Mouse (Mus musculus) ES-Bruce4 (cell line): Measurements from ENCODE around the gene Prkn. TPM values are rescaled to one million over a fixed set of nuclear protein-coding genes. Genes with fewer than 3 reads are reported as not detected.

Experiments used
- H3K27ac ChIP-seq: 2 replicates; pipeline ENCODE4 v1.5.1; 2012; ENCODE audit warnings: low read length, inconsistent platforms; ENCODE audit not compliant: insufficient read depth
- H3K27me3 ChIP-seq: 2 replicates; pipeline ENCODE4 v1.6.1; 2012; ENCODE audit warnings: mild to moderate bottlenecking, low read length, inconsistent platforms; ENCODE audit not compliant: control insufficient read depth, poor library complexity, insufficient read depth, severe bottlenecking
- H3K36me3 ChIP-seq: 2 replicates; pipeline ENCODE4 v1.6.1; 2012; ENCODE audit warnings: inconsistent platforms, mild to moderate bottlenecking, low read length, moderate library complexity; ENCODE audit not compliant: control insufficient read depth, poor library complexity, insufficient read depth, severe bottlenecking
- H3K4me1 ChIP-seq: one replicate; pipeline ENCODE4 v1.8.1; 2011; ENCODE audit warnings: low read length; ENCODE audit not compliant: control insufficient read depth, insufficient read depth
- H3K4me3 ChIP-seq: 2 replicates; pipeline ENCODE4 v1.5.1; 2011; ENCODE audit warnings: low read depth, mild to moderate bottlenecking, low read length
- H3K9ac ChIP-seq: 2 replicates; pipeline ENCODE4 v1.6.1; 2012; ENCODE audit warnings: low read depth, mild to moderate bottlenecking, inconsistent platforms; ENCODE audit not compliant: poor library complexity, severe bottlenecking
- H3K9me3 ChIP-seq: replicated peaks from 2 replicates; pipeline ENCODE4 v1.6.1; 2012; ENCODE audit warnings: mild to moderate bottlenecking, low read length, inconsistent platforms; ENCODE audit not compliant: control insufficient read depth, poor library complexity, insufficient read depth, severe bottlenecking
- CTCF ChIP-seq: IDR thresholded peaks from one replicate; pipeline ENCODE4 v1.8.1; 2011; ENCODE audit warnings: low read depth, low read length
- EP300 ChIP-seq: IDR thresholded peaks from 2 replicates; pipeline ENCODE4 v1.6.1; 2011; ENCODE audit warnings: low read depth, low read length; ENCODE audit not compliant: insufficient read depth
- POLR2A ChIP-seq: IDR thresholded peaks from one replicate; pipeline ENCODE4 v1.8.1; 2011; ENCODE audit warnings: low read length; ENCODE audit not compliant: insufficient read depth
- polyA plus RNA-seq: library from polyadenylated mRNA; stranded (reverse); fragments of >200 nt; gene quantifications from 2 replicates; pipeline ENCODE4 v1.2.4, GENCODE M21; 2011; ENCODE audit warnings: low read depth; ENCODE audit not compliant: missing spikeins, insufficient read depth, insufficient read length

Prkn gene
- polyA plus RNA-seq, 1 experiment, result 1.5 TPM

- H3K4me1 ChIP-seq, result no peaks in the 10 kb centered on the region
- no peak overlapping the region for H3K4me3 ChIP-seq
- no peaks in the 10 kb centered on the region for H3K36me3 ChIP-seq
- H3K27me3 ChIP-seq, result no peaks in the 10 kb centered on the region
- no peak overlapping the region for H3K9ac ChIP-seq
- H3K9me3 ChIP-seq, result no peaks in the 10 kb centered on the region
- TF ChIP-seq POLR2A, result no peak
- TF ChIP-seq EP300, result no peak
- no peak for TF ChIP-seq CTCF
- H3K27ac ChIP-seq, result no peak overlapping the region
Measured at GRCm38 (mm10) chr17:11421264-11421940, 581.2 kb downstream of the Prkn start.

DNA sequence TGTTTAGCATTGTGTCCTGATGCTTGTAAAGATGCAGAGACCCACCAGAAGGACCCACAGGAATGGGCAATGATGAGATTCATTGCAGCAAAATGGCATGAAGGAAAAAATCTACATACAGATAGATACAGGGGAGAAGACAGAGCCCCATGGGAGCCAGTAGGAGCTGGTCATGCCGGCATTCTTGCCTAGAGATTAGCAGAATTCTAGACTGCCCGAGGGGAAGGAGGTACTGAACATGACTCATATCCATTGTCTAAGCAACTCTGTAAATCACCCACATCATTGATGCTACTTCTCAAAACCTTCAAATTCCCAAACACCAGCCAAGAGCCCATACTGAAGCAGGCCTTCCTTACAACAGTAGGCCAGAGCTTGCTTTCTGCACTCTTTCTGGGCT, 591.1 kb downstream of the Prkn start:
- H3K4me3 ChIP-seq, result no peak overlapping the region
- peaks cover 9% of the 10 kb centered on the region for H3K9me3 ChIP-seq
- TF ChIP-seq POLR2A (no peak), CTCF (no peak), EP300 (no peak)
- no peaks in the 10 kb centered on the region for H3K36me3 ChIP-seq
- H3K27me3 ChIP-seq, result no peaks in the 10 kb centered on the region
- H3K9ac ChIP-seq, result no peak overlapping the region
- H3K4me1 ChIP-seq, result no peaks in the 10 kb centered on the region
- no peak overlapping the region for H3K27ac ChIP-seq

DNA sequence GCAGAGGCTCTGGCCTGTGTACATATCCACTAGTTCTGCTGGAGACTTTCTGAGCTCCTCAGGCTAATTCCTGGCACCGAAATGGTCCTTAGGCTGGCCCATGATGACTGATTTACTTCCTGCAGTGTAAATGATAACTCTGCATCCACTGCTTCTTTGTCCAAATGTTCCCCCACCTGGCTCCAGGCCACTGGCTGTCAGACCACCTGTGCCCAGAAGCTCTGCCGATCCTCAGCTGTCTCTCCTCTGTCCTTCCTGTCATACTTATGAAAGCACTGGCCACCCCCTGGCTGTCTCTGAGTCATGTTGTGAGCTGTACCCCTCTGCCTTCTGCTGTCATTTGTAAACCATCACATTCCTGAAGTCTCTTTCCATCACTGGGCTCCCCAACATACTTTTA, 592.4 kb downstream of the Prkn start:
- H3K27ac ChIP-seq, result peak overlapping the region; percentile 33; the same call in 1 of the 2 replicates
- H3K36me3 ChIP-seq, result no peaks in the 10 kb centered on the region
- H3K27me3 ChIP-seq, result no peaks in the 10 kb centered on the region
- H3K4me3 ChIP-seq, result no peak overlapping the region
- no peak overlapping the region for H3K9ac ChIP-seq
- H3K4me1 ChIP-seq, result no peaks in the 10 kb centered on the region
- no peak for TF ChIP-seq CTCF
- H3K9me3 ChIP-seq, result peaks cover 9% of the 10 kb centered on the region

GRCm38 (mm10) chr17:11462721-11463120, 622.5 kb downstream of the Prkn start:
- H3K4me3 ChIP-seq, result no peak overlapping the region
- H3K9me3 ChIP-seq, result no peaks in the 10 kb centered on the region
- H3K27me3 ChIP-seq, result no peaks in the 10 kb centered on the region
- H3K36me3 ChIP-seq, result no peaks in the 10 kb centered on the region
- no peaks in the 10 kb centered on the region for H3K4me1 ChIP-seq
- TF ChIP-seq CTCF (no peak), POLR2A (no peak)
- no peak overlapping the region for H3K27ac ChIP-seq
- H3K9ac ChIP-seq, result no peak overlapping the region

- Histone ChIP-seq H3K9ac (no peak overlapping the region), H3K36me3 (no peaks in the 10 kb centered on the region), H3K9me3 (no peaks in the 10 kb centered on the region), H3K4me3 (no peak overlapping the region), H3K4me1 (no peaks in the 10 kb centered on the region), H3K27ac (no peak overlapping the region), H3K27me3 (no peaks in the 10 kb centered on the region)
- TF ChIP-seq EP300 (no peak), CTCF (no peak), POLR2A (no peak)
Measured at GRCm38 (mm10) chr17:11466095-11466494, 625.9 kb downstream of the Prkn start.

DNA sequence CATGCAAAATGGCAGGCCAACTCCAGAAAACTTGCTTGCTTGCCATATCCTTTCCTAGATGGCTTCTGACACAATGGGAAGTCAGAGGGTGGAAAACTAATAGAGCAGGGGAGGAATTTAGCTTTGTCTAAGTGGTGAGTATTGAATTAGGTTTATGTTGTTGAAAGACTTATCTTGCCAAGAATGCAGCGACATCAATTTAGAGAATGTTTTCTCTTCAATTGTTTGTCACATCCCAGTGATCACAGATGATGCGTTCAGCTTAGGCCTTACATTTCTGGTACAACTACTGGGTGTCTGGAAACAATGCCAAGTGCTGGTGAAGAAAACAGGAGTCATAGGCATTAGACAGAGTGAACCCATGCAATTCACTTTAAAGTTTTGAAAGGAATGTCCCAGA, 628.4 kb downstream of the Prkn start:
- no peaks in the 10 kb centered on the region for H3K4me1 ChIP-seq
- no peaks in the 10 kb centered on the region for H3K27me3 ChIP-seq
- TF ChIP-seq POLR2A, result no peak
- TF ChIP-seq CTCF, result no peak
- TF ChIP-seq EP300, result no peak
- no peak overlapping the region for H3K27ac ChIP-seq
- H3K4me3 ChIP-seq, result no peak overlapping the region
- H3K9me3 ChIP-seq, result no peaks in the 10 kb centered on the region
- no peak overlapping the region for H3K9ac ChIP-seq
- no peaks in the 10 kb centered on the region for H3K36me3 ChIP-seq
